Mouse (Mus musculus): ENCODE data around the gene Pacsin2.

- TF ChIP-seq GATA1 (IDR thresholded peaks at IDR 0.05; ENCODE audit: low read length) (no peak), TAL1 (IDR thresholded peaks at IDR 0.05; ENCODE audit: low read length) (no peak)
These were observed 56.2 kb downstream of the Pacsin2 start for GRCm38 (mm10) chr15:83408216-83408615.

All from erythroblast, embryonic 14.5 days (primary cell).